Mouse (Mus musculus) activated CD4-positive, CD25-positive, alpha-beta regulatory T cell, adult 4 months (primary cell): ENCODE results near the gene Msantd1. TPM values are rescaled to one million over a fixed set of nuclear protein-coding genes. Genes with fewer than 3 reads are reported as not detected.
A peak's percentile ranks its signal among the peaks of the same experiment; 100 is the strongest.
"Not testable (repeated sequence)": the region's sequence is repeated elsewhere in the genome, so short reads cannot be mapped to it uniquely, and the experiment has no call there.

Experiments
- ATAC-seq: one replicate; pipeline ENCODE4 v1.8.0; 2017
- polyA plus RNA-seq, 2 experiments: library from polyadenylated mRNA; unstranded; fragments of 100-300 nt; shearing (Covaris generic); gene quantifications; one replicate each; pipeline ENCODE4 v1.2.1; 2017

Gene Msantd1
- 1 to 10 TPM in 1 of 2 experiments, under 1 TPM in 1; 0.30 to 1.1 TPM for polyA plus RNA-seq

- no peak for ATAC-seq
Observed at GRCm38 (mm10) chr5:34907910-34908725, at the start of gene Msantd1. Msantd1 (plus strand) TSS chr5:34908012.

GRCm38 (mm10) chr5:34865367-34865766 is 42.4 kb upstream of the Msantd1 start:
- no peak for ATAC-seq

GRCm38 (mm10) chr5:34880307-34880706 is 27.5 kb upstream of the Msantd1 start:
- ATAC-seq, result not testable (repeated sequence)

- no peak for ATAC-seq
Observed at GRCm38 (mm10) chr5:34881023-34881422, 26.8 kb upstream of the Msantd1 start.

GRCm38 (mm10) chr5:34885250-34885649 is 22.6 kb upstream of the Msantd1 start:
- no peak for ATAC-seq

- no peak for ATAC-seq
Observed at GRCm38 (mm10) chr5:34889252-34889651, 18.6 kb upstream of the Msantd1 start.

GRCm38 (mm10) chr5:34896697-34897453 is 10.9 kb upstream of the Msantd1 start:
- ATAC-seq, result no peak

GRCm38 (mm10) chr5:34899787-34900469 is 7.9 kb upstream of the Msantd1 start:
- no peak for ATAC-seq

- ATAC-seq, result no peak
Observed at GRCm38 (mm10) chr5:34902371-34902770, 5.4 kb upstream of the Msantd1 start.

- ATAC-seq, result no peak
Observed at GRCm38 (mm10) chr5:34902811-34903385, 4.9 kb upstream of the Msantd1 start.

- ATAC-seq, result no peak
Observed at GRCm38 (mm10) chr5:34904412-34904811, 3.4 kb upstream of the Msantd1 start.

GRCm38 (mm10) chr5:34907230-34907629 is 582 bp upstream of the Msantd1 start:
- no peak for ATAC-seq

GRCm38 (mm10) chr5:34908726-34909633 is 1.2 kb downstream of the Msantd1 start:
- ATAC-seq, result no peak

GRCm38 (mm10) chr5:34909634-34910503 is 2.1 kb downstream of the Msantd1 start:
- no peak for ATAC-seq

- no peak for ATAC-seq
Observed at GRCm38 (mm10) chr5:34910504-34910815, 2.6 kb downstream of the Msantd1 start.

- ATAC-seq, result peak; percentile 40
Observed at GRCm38 (mm10) chr5:34915801-34916200, 8.0 kb downstream of the Msantd1 start.

- no peak for ATAC-seq
Observed at GRCm38 (mm10) chr5:34917234-34917655, 9.4 kb downstream of the Msantd1 start.

- ATAC-seq, result no peak
Observed at GRCm38 (mm10) chr5:34918785-34919184, 11.0 kb downstream of the Msantd1 start.

- no peak for ATAC-seq
Observed at GRCm38 (mm10) chr5:34922531-34922930, 14.7 kb downstream of the Msantd1 start.

- ATAC-seq, result no peak
Observed at GRCm38 (mm10) chr5:34923920-34924319, 16.1 kb downstream of the Msantd1 start.

GRCm38 (mm10) chr5:34924519-34924918 is 16.7 kb downstream of the Msantd1 start:
- no peak for ATAC-seq
